In genomic region chrX:11807883-11808262, GRCm38 (mm10) we compare ENCODE assay signal across 9 mouse cellular contexts.
A peak's percentile ranks its signal among the peaks of the same experiment; 100 is the strongest.
DNase-seq lines count a peak whose midpoint lies in the region; ATAC-seq and TF ChIP-seq lines count a peak whose summit lies in the region.
"Had no signal": no experiment of that assay in that cellular context is flagged by ENCODE, and none has a peak within 500 bp of the region (broad histone marks: within the 10 kb centered on the region; RNA-seq: fewer than 3 reads in every experiment).

No protein-coding gene starts in this region.

- no peak for DNase-seq in left cerebral cortex, adult 2 months (ENCODE audit: extremely low spot score in 1 of 2, low spot score in 2 of 2)
- no peak for DNase-seq in left cerebral cortex, postnatal 4 days
- no peak for DNase-seq in embryonic facial prominence, embryonic 14.5 days (ENCODE audit: low spot score)
- no peak for DNase-seq in hindbrain, postnatal 0 days (ENCODE audit: low spot score)
- no peak for DNase-seq in urinary bladder, postnatal 10 days (ENCODE audit: low spot score)
- DNase-seq in gastrocnemius, postnatal 4 days (ENCODE audit: low spot score in 2 of 2) = no peak
- no peak for DNase-seq in natural killer cell, adult 2 months (ENCODE audit: low spot score in 2 of 2)
- DNase-seq: adrenal gland, adult 8-10 months had no signal

- no peaks in the 10 kb centered on the region for H3K9me3 ChIP-seq in embryonic facial prominence, embryonic 14.5 days (ENCODE audit: control insufficient read depth, low read length)
- no peaks in the 10 kb centered on the region for H3K9me3 ChIP-seq in hindbrain, postnatal 0 days (ENCODE audit: low read length)

- 0 out of 2 replicates have a peak, but pooled peaks have one; percentile 3 for ATAC-seq in embryonic facial prominence, embryonic 14.5 days (ENCODE audit: low read depth)
- no peak; the same call in 1 of the 2 replicates for ATAC-seq in hindbrain, postnatal 0 days

- no peak for TF ChIP-seq CTCF in left cerebral cortex, adult 2 months (IDR thresholded peaks at IDR 0.05)
- TF ChIP-seq CTCF in hindbrain, postnatal 0 days (IDR thresholded peaks at IDR 0.05; ENCODE audit: low read depth) = no peak

- 12% methylated on average over 6 of the region's 9 CpGs for WGBS in embryonic facial prominence, embryonic 14.5 days
- 19% methylated on average over 9 of the region's 9 CpGs for WGBS in hindbrain, postnatal 0 days

- H3K9ac ChIP-seq in embryonic facial prominence, embryonic 14.5 days (ENCODE audit: low read depth, low read length) = peak overlapping the region; percentile 66
- H3K9ac ChIP-seq in hindbrain, postnatal 0 days (replicated peaks; ENCODE audit: low read length) = peak overlapping the region; percentile 51

- no peak for TF ChIP-seq POLR2A in myocyte (IDR thresholded peaks at IDR 0.05; ENCODE audit: insufficient read length, low read depth)

- peak overlapping the region; percentile 64 for H3K4me2 ChIP-seq in embryonic facial prominence, embryonic 14.5 days (ENCODE audit: low read depth, low read length)
- peak overlapping the region; percentile 67 for H3K4me2 ChIP-seq in hindbrain, postnatal 0 days (ENCODE audit: low read depth, low read length)
- peak overlapping the region; percentile 58 for H3K4me2 ChIP-seq in myocyte (ENCODE audit: low read depth)

- H3K79me2 ChIP-seq in myocyte (ENCODE audit: control insufficient read depth, insufficient read depth) = no peaks in the 10 kb centered on the region

- H3K27ac ChIP-seq in left cerebral cortex, adult 2 months = peak overlapping the region; percentile 80
- H3K27ac ChIP-seq in embryonic facial prominence, embryonic 14.5 days (replicated peaks; ENCODE audit: low read depth, low read length) = no peak overlapping the region
- peak overlapping the region; percentile 41; the same call in 1 of the 2 replicates for H3K27ac ChIP-seq in hindbrain, postnatal 0 days

- peak overlapping the region; percentile 48 for H3K4me3 ChIP-seq in left cerebral cortex, adult 2 months
- H3K4me3 ChIP-seq in embryonic facial prominence, embryonic 14.5 days (ENCODE audit: low read depth, low read length) = peak overlapping the region; percentile 43
- H3K4me3 ChIP-seq in hindbrain, postnatal 0 days (ENCODE audit: low read length) = peak overlapping the region; percentile 40
- H3K4me3 ChIP-seq in myocyte = peak overlapping the region; percentile 10

- no peaks in the 10 kb centered on the region for H3K36me3 ChIP-seq in embryonic facial prominence, embryonic 14.5 days (ENCODE audit: control insufficient read depth, insufficient read depth, low read length)
- no peaks in the 10 kb centered on the region for H3K36me3 ChIP-seq in hindbrain, postnatal 0 days (ENCODE audit: insufficient read depth, low read length)
- H3K36me3 ChIP-seq in myocyte (ENCODE audit: control insufficient read depth, insufficient read depth) = no peaks in the 10 kb centered on the region

- peaks cover 39% of the 10 kb centered on the region for H3K27me3 ChIP-seq in embryonic facial prominence, embryonic 14.5 days (replicated peaks; ENCODE audit: control insufficient read depth, insufficient read depth, low read length)
- peaks cover 4% of the 10 kb centered on the region; the same call in 1 of the 2 replicates for H3K27me3 ChIP-seq in hindbrain, postnatal 0 days (ENCODE audit: insufficient read depth, low read length)
- no peaks in the 10 kb centered on the region for H3K27me3 ChIP-seq in myocyte (ENCODE audit: control insufficient read depth, insufficient read depth, insufficient read length)

- intact Hi-C loops in left cerebral cortex, adult 2 months (cut with DNase I) = loop anchor here (5.0 to 10.0 kb wide), 3 partner anchors 173 to 344 kb away; no protein-coding TSS in a partner anchor
- intact Hi-C loops in left cerebral cortex, postnatal 4 days (cut with DNase I) = no loop called here

- no peak overlapping the region for H3ac ChIP-seq in myocyte (ENCODE audit: control insufficient read depth, insufficient read length)

- H3K4me1 ChIP-seq in embryonic facial prominence, embryonic 14.5 days (ENCODE audit: control insufficient read depth, insufficient read depth, low read length) = no peaks in the 10 kb centered on the region; the same call in 1 of the 2 replicates
- H3K4me1 ChIP-seq in hindbrain, postnatal 0 days (ENCODE audit: insufficient read depth, low read length) = no peaks in the 10 kb centered on the region

TF ChIP-seq in myocyte, 11 proteins besides CTCF, POLR2A, EP300 and RAD21:
- TF ChIP-seq MYOG (IDR thresholded peaks at IDR 0.05; ENCODE audit: control insufficient read depth in 1 of 3, insufficient read depth in 1 of 3, insufficient read length in 2 of 3, low read depth in 2 of 3) (no peak), REST (IDR thresholded peaks at IDR 0.05; ENCODE audit: insufficient read depth, insufficient read length) (no peak), SRF (IDR thresholded peaks at IDR 0.05; ENCODE audit: control insufficient read depth, insufficient read length, low read depth) (no peak), USF1 (IDR thresholded peaks at IDR 0.05; ENCODE audit: low read depth) (no peak), MAX (IDR thresholded peaks at IDR 0.05; ENCODE audit: low read depth) (no peak), TCF3 (IDR thresholded peaks at IDR 0.05; ENCODE audit: insufficient read length, low read depth) (no peak), CEBPB (IDR thresholded peaks at IDR 0.05; ENCODE audit: insufficient read depth, poor library complexity, severe bottlenecking) (no peak), TCF12 (IDR thresholded peaks at IDR 0.05; ENCODE audit: insufficient read depth, poor library complexity, severe bottlenecking) (no peak), E2F4 (IDR thresholded peaks at IDR 0.05; ENCODE audit: insufficient read depth) (no peak), MYOD1 (IDR thresholded peaks at IDR 0.05; ENCODE audit: control insufficient read depth in 1 of 3, insufficient read length in 2 of 3, low read depth in 2 of 3) (no peak), POLR2AphosphoS2 (IDR thresholded peaks at IDR 0.05; ENCODE audit: insufficient read length, low read depth) (no peak)
